Mouse (Mus musculus): ENCODE measurements around the gene Afg3l1.

DNA sequence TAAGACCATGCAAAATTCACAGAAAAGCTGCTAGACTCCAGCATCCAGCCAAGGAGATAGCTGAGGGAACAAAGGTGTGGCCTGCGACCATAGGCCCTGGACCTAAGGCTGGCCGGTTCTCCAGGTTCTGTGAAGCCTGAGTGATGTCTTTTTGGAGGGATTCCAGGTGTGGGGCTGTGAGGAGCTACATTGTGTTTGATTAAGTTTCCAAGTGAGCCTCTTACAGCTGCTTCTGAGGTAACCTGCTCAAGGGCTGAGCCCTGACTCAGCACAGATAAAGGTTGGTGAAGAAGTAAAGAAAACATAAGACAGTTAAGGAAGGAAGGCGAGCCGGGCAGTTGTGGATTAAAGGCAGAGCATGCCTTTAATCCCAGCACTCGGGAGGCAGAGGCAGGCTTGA, 24.5 kb downstream of the Afg3l1 start:
- TF ChIP-seq CTCF (conservative IDR thresholded peaks at IDR 0.05; ENCODE audit: low read length), result no peak
- TF ChIP-seq NANOG (IDR thresholded peaks at IDR 0.05; ENCODE audit: borderline replicate concordance, low read length), result no peak
